Mouse (Mus musculus) intestine, embryonic 14.5 days (tissue): ENCODE measurements around the gene Cd47. TPM values are rescaled to one million over a fixed set of nuclear protein-coding genes. Genes with fewer than 3 reads are reported as not detected.

Experiments used
- ATAC-seq: fragments of 200-750 bp; cut with Nextera tagmentation; replicated peaks from 2 replicates; pipeline ENCODE4 v1.8.0; 2017; ENCODE audit warnings: low read depth, moderate number of reproducible peaks, moderate TSS enrichment, moderate library complexity; ENCODE audit not compliant: low FRiP score, low TSS enrichment
- DNase-seq: peaks from one replicate; pipeline ENCODE4 v3.0.0-alpha.2; 2018; ENCODE audit warnings: low spot score
- H3K27ac ChIP-seq: fragments of 300-500 bp; sonication (generic); 2 replicates; pipeline ENCODE4 v1.5.1; 2014; ENCODE audit warnings: low read depth, mild to moderate bottlenecking, control low read depth
- H3K27me3 ChIP-seq: fragments of 300-500 bp; sonication (generic); replicated peaks from 2 replicates; pipeline ENCODE4 v1.6.1; 2014; ENCODE audit warnings: low read length, control low read depth; ENCODE audit not compliant: control insufficient read depth, insufficient read depth
- H3K36me3 ChIP-seq: fragments of 300-500 bp; sonication (generic); 2 replicates; pipeline ENCODE4 v1.6.1; 2014; ENCODE audit warnings: low read length, control low read depth; ENCODE audit not compliant: control insufficient read depth, insufficient read depth
- H3K4me1 ChIP-seq: fragments of 300-500 bp; sonication (generic); replicated peaks from 2 replicates; pipeline ENCODE4 v1.6.1; 2014; ENCODE audit warnings: low read length, control low read depth, mixed read lengths; ENCODE audit not compliant: control insufficient read depth, insufficient read depth
- H3K4me2 ChIP-seq: fragments of 300-500 bp; sonication (generic); 2 replicates; pipeline ENCODE4 v1.6.1; 2014; ENCODE audit warnings: low read length
- H3K4me3 ChIP-seq: fragments of 300-500 bp; sonication (generic); 2 replicates; pipeline ENCODE4 v1.5.1; 2014; ENCODE audit warnings: low read depth, low read length, control low read depth, mixed read lengths
- H3K9ac ChIP-seq: fragments of 300-500 bp; sonication (generic); 2 replicates; pipeline ENCODE4 v1.6.1; 2014; ENCODE audit warnings: mild to moderate bottlenecking, low read length
- H3K9me3 ChIP-seq: fragments of 300-500 bp; sonication (generic); 2 replicates; pipeline ENCODE4 v1.6.1; 2016; ENCODE audit warnings: low read length, control low read depth; ENCODE audit not compliant: control insufficient read depth
- WGBS: fragments of 180-500 bp; shearing (Covaris S2); extraction: QIAGEN DNeasy Blood & Tissue Kit; methylation state at CpG from one replicate; pipeline ENCODE4 v1.1.7; 2014; 5-methylcytosine and 5-hydroxymethylcytosine counted together
- polyA plus RNA-seq: library from polyadenylated mRNA; unstranded; fragments of >200 nt; fragmentation: Nextera tagmentation; extraction: Ambion mirVana; gene quantifications from 2 replicates; pipeline ENCODE4 v1.2.1, GENCODE M21; 2014

Gene Cd47
- polyA plus RNA-seq, 1 experiment from 2014 or later = 74.7 TPM

DNA sequence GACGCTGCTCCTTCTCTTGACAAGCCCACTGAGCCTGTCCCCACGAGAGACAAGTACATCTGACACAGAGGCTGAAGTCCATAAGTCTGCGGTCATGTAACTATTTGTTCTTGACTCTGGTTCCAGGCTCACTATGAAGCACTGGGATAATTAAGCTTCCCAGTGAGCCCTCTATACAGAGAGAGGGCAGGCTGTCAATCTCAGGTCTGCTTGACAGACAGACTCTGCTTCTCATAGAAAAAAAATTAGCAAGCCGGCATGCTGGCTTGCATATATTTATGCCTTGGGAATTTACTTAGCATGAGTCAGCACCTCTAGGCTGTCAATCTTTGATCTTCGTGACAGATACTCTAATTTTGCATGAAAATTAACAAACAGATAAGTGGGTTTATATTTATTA is 136.5 kb downstream of the Cd47 start:
- Histone ChIP-seq H3K9me3 (no peaks in the 10 kb centered on the region), H3K27ac (no peak overlapping the region), H3K4me3 (no peak overlapping the region), H3K4me1 (no peaks in the 10 kb centered on the region), H3K27me3 (no peaks in the 10 kb centered on the region), H3K36me3 (no peaks in the 10 kb centered on the region), H3K9ac (no peak overlapping the region), H3K4me2 (no peak overlapping the region)
- ATAC-seq (no peak), DNase-seq (no peak)
- WGBS = 64% methylated on average over 5 of the region's 5 CpGs

DNA sequence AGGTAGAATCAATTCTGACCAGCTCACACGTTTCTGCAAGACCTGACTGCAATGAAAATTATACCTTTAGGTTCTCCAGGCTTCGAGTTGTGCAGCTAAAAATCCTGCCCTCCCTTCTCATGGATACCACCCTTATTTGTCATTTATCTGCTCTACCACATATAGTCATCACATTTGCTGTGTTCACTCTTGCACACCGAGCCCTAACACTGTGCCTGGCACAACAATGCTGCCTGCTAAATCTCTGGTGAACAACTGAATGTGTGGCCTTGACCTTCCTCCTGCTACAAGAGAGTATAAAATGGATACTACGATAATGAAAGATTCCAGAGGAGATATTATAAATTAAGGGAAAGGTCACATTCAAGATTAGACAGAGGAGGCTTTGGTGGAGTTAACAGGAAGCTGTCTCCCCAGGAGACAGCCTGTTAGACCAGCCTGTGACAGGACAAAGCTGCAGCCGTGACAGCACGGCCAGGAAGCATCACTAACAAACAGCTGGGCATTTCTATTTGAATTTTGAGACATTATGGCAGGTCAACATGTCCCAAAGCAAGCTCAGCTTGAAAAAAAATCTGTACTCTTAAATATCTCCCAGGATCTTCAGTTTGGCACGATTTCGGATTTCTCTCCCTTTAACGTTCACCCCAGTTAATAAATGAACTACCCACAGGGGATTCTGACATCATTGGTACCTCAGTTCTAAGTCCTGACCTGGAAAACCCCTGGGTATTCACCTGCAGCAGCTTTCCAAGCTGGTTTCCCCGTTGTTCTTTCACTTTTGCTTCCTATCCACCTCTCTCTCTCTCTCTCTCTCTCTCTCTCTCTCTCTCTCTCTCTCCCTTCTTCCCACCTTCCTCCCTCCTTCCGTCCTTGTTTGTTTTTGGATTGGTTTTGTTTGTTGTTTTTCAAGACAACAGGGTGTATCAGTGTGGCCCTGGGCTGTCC is 137.2 kb downstream of the Cd47 start:
- no peak overlapping the region for H3K4me3 ChIP-seq
- no peaks in the 10 kb centered on the region for H3K9me3 ChIP-seq
- no peak overlapping the region for H3K4me2 ChIP-seq
- no peak overlapping the region for H3K27ac ChIP-seq
- DNase-seq (no peak), ATAC-seq (no peak)
- H3K4me1 ChIP-seq = no peaks in the 10 kb centered on the region
- H3K27me3 ChIP-seq = no peaks in the 10 kb centered on the region
- no peaks in the 10 kb centered on the region for H3K36me3 ChIP-seq
- WGBS = 51% methylated on average over 11 of the region's 11 CpGs
- H3K9ac ChIP-seq = no peak overlapping the region

DNA sequence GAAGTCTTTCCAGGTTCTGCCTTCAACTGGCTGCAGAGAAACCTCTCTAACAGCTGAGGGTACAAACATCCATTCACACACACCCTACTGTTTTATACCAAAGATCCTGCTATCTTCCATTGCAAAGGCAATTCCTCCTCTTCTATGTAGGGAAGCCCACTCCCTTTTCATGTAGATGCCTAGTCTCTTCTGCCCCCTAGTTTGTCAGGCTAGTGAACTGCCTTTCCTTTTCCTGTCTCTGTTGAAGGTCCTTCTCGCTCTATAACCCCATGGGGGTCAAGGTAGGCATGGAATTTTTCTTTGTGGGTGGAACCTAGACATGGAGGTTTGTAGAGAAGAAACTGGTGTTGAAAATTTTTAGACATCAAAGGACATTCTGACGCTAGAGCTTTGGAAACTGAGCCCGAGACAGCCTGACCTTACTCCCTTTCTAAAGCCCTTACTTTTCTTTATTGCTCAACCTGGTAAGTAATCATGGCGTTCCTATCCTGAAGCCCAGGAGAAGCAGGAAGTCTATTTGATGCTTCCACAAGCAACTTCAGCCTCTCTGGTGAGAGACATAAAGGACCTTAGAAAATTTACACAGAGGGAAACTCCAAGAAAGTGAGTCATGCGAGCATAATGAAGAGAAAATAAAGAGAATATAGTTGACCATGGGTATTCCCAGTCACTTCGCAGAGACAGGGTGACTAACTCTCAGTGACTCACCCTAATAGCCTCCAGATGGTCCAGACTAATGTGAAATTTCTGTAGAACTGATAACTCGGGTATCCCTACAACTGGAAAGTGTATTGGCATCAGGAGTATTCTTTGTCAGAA is 138.4 kb downstream of the Cd47 start:
- no peak overlapping the region for H3K27ac ChIP-seq
- H3K4me3 ChIP-seq = no peak overlapping the region
- DNase-seq (no peak), ATAC-seq (no peak)
- no peak overlapping the region for H3K4me2 ChIP-seq
- H3K36me3 ChIP-seq = no peaks in the 10 kb centered on the region
- no peaks in the 10 kb centered on the region for H3K9me3 ChIP-seq
- no peaks in the 10 kb centered on the region for H3K27me3 ChIP-seq
- H3K4me1 ChIP-seq = no peaks in the 10 kb centered on the region
- no peak overlapping the region for H3K9ac ChIP-seq
- 77% methylated on average over 7 of the region's 7 CpGs for WGBS

DNA sequence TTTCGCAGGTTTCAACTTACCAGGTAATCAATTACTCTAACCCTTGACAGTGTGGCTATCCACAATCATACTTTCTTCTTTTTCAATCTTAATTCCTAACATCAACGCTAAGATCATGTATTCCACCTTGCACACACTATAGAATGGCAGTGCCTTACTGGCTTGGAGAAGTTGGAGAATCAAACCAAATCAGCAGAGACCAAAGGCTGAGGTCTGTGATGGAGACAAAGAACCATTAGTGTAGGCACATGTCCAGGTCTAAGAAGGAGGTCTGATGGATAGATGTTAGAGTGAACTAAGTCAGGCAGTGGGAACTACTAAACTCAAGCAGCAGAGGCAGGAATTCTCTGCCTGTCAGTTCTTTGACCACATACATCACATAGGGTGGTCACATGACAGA is 139.0 kb downstream of the Cd47 start:
- no peaks in the 10 kb centered on the region for H3K36me3 ChIP-seq
- H3K4me3 ChIP-seq = no peak overlapping the region
- 92% methylated on average over 2 of the region's 2 CpGs for WGBS
- no peak overlapping the region for H3K9ac ChIP-seq
- ATAC-seq (no peak), DNase-seq (no peak)
- H3K27ac ChIP-seq = no peak overlapping the region
- H3K9me3 ChIP-seq = no peaks in the 10 kb centered on the region
- no peaks in the 10 kb centered on the region for H3K27me3 ChIP-seq
- H3K4me1 ChIP-seq = no peaks in the 10 kb centered on the region
- no peak overlapping the region for H3K4me2 ChIP-seq

DNA sequence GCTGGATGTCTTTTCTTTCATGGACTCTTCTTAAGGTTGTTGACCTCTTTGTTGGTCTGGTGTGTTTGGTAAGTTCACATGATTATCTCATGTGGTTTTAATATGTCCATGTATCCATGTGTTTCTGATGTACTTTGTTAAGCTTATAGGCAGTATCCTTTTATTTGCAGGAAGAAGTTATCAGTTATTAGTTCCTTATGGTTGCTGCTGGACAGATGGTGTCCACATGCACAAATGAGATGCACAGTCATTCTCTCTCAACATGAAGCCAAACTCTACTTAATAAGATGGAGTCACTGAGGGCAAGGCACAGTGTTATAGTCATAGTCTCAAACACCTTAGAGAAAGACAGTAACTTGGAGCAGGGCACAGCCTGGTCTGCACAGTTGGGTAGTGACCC is 140.1 kb downstream of the Cd47 start:
- Histone ChIP-seq H3K4me2 (no peak overlapping the region), H3K4me3 (no peak overlapping the region), H3K27me3 (no peaks in the 10 kb centered on the region), H3K4me1 (no peaks in the 10 kb centered on the region), H3K9ac (no peak overlapping the region), H3K36me3 (no peaks in the 10 kb centered on the region), H3K27ac (no peak overlapping the region), H3K9me3 (no peaks in the 10 kb centered on the region)
- ATAC-seq (no peak), DNase-seq (no peak)

DNA sequence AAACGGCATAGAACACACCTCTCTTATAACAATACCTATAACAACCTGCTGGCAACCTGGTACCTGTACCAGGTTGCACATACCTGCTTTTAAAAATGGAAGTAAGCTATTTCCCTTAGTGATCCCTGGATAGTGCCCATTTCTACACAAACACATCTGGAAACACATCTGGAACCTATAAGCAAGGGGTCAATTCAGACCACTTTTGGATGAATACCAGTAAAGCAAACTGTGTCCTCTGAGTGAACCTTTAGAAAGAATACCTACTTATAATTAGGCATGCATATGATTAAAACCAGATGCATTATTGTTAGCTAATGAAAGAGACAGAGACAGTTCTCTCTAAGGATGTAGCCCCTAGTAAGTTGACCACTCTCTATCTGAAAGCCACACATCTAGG is 140.7 kb downstream of the Cd47 start:
- no peak overlapping the region for H3K4me2 ChIP-seq
- WGBS = 84% methylated on average over 1 of the region's 1 CpGs
- no peak overlapping the region for H3K9ac ChIP-seq
- no peak overlapping the region for H3K27ac ChIP-seq
- no peak for DNase-seq
- H3K4me3 ChIP-seq = no peak overlapping the region
- H3K4me1 ChIP-seq = no peaks in the 10 kb centered on the region
- H3K9me3 ChIP-seq = no peaks in the 10 kb centered on the region
- no peaks in the 10 kb centered on the region for H3K36me3 ChIP-seq
- no peaks in the 10 kb centered on the region for H3K27me3 ChIP-seq
- ATAC-seq = no peak

DNA sequence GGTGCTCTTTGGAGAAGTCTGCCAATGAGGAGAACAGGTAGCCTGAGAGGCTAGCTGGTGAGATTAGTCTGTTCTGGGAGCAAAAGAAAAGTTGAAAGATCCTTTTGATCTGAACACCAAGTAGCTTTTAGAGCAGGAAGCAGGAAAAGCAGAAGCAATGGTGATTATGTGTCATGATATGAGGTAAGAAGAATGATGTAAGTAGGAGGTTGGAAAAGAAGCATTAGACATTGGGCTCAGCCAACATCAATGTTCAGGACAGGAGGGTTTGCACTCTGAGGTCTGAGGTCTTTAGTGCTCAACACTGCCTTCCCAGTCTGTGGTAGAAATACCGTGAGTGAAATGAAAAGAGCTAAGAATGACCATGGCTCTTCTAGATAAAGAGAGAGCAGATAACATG is 143.4 kb downstream of the Cd47 start:
- no peak for ATAC-seq
- 86% methylated on average over 1 of the region's 1 CpGs for WGBS
- H3K4me1 ChIP-seq = no peaks in the 10 kb centered on the region

DNA sequence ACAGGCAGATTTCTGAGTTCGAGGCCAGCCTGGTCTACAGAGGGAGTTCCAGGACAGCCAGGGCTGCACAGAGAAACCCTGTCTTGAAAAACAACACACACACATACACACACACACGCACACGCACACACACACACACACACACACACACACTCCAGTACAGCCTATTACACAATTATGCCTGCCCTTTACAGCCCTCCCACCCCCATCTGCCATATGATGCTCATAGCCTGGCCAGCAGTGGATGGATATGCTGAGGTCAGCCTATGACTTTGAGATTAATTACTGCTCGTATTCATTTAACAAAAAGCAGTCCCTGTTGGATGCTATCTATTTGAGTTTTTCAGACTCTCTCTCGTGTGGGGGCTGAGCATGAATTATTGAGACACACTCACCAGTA is 144.8 kb downstream of the Cd47 start:
- H3K4me2 ChIP-seq = no peak overlapping the region
- H3K4me1 ChIP-seq = no peaks in the 10 kb centered on the region
- no peaks in the 10 kb centered on the region for H3K36me3 ChIP-seq
- ATAC-seq (no peak), DNase-seq (no peak)
- H3K27me3 ChIP-seq = no peaks in the 10 kb centered on the region
- WGBS = 69% methylated on average over 5 of the region's 5 CpGs
- H3K9ac ChIP-seq = no peak overlapping the region
- H3K9me3 ChIP-seq = no peaks in the 10 kb centered on the region
- no peak overlapping the region for H3K27ac ChIP-seq
- H3K4me3 ChIP-seq = no peak overlapping the region

More for the DNA sequence above, 143.4 kb downstream of the Cd47 start:
- H3K4me2 ChIP-seq = no peak overlapping the region
- no peak overlapping the region for H3K27ac ChIP-seq
- no peaks in the 10 kb centered on the region for H3K27me3 ChIP-seq
- H3K9me3 ChIP-seq = no peaks in the 10 kb centered on the region
- H3K4me3 ChIP-seq = no peak overlapping the region
- no peak for DNase-seq
- H3K9ac ChIP-seq = no peak overlapping the region
- no peaks in the 10 kb centered on the region for H3K36me3 ChIP-seq
